Mouse (Mus musculus): ENCODE results near the gene Olfr466.

GRCm38 (mm10) chr13:65112459-65113110, 37.5 kb upstream of the Olfr466 start, which contains the start of gene Mfsd14b:
- TF ChIP-seq CTCF (IDR thresholded peaks at IDR 0.05) (no peak), EP300 (IDR thresholded peaks at IDR 0.05) (no peak)

All from lung, postnatal 0 days (tissue).